Mouse (Mus musculus) bone marrow macrophage, adult 2 months (primary cell): ENCODE measurements around the gene Mocs2. TPM values are rescaled to one million over a fixed set of nuclear protein-coding genes. Genes with fewer than 3 reads are reported as not detected.

Source experiments
- H3K27ac ChIP-seq: 2 replicates; pipeline ENCODE4 v1.5.1; 2012; ENCODE audit warnings: low read depth, low read length; ENCODE audit not compliant: insufficient read depth
- H3K4me1 ChIP-seq: 2 replicates; pipeline ENCODE4 v1.6.1; 2012; ENCODE audit warnings: low read length; ENCODE audit not compliant: control insufficient read depth, insufficient read depth
- H3K4me3 ChIP-seq: 2 replicates; pipeline ENCODE4 v1.5.1; 2012; ENCODE audit warnings: mild to moderate bottlenecking, low read length, moderate library complexity; ENCODE audit not compliant: insufficient read depth
- CTCF ChIP-seq: IDR thresholded peaks from 2 replicates; pipeline ENCODE4 v1.5.1; 2012; ENCODE audit warnings: low read depth, mild to moderate bottlenecking, low read length, moderate library complexity
- POLR2A ChIP-seq: IDR thresholded peaks from 2 replicates; pipeline ENCODE4 v1.6.1; 2012; ENCODE audit warnings: mild to moderate bottlenecking, low read depth, low read length, borderline replicate concordance
- polyA plus RNA-seq: library from polyadenylated mRNA; stranded (reverse); fragments of >200 nt; gene quantifications from 2 replicates; pipeline ENCODE4 v1.2.4, GENCODE M21; 2012; ENCODE audit not compliant: missing spikeins, insufficient read depth, insufficient read length

Mocs2 gene
- polyA plus RNA-seq, 1 experiment: 49.9 TPM

DNA sequence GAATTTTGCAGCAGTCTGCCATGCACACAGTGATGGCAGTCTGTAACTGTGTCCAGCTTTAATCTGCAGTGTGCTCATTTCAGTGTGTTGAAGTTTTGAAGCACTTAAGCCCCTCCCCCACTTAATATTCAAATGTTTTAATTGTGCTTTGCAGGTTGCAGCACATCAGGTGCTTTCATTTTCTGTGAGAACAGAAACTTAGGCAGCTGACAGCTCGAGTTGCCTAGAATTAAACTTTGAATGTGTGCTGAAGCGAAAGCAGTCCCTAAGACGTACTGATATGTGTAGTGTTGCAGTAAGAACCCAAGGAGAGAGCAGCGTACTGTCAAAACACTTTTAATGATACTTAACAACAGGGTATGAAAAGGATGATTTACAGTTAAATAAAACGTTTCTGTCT, 14.7 kb downstream of the Mocs2 start:
- TF ChIP-seq POLR2A: no peak
- no peak for TF ChIP-seq CTCF
- Histone ChIP-seq H3K27ac (no peak overlapping the region), H3K4me1 (peaks cover 9% of the 10 kb centered on the region), H3K4me3 (no peak overlapping the region)

DNA sequence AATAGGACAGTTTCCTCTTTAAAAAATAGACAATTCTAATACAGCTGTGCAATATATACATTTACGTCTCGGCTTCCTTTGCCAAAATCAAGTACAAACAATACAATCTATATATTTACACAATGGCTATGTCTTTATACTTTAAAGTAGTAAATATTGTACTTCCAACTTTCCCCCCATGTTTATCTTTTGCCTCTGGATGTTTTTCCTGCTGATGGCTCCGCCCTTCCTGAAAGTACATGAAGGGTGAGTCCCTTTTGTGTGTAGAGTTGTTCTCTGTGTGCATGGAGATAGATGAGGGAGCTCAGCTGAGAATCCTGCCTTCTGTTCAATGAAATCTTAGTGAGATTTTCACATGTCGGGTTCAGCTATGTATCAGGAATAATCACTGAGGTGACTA, 15.3 kb downstream of the Mocs2 start:
- Histone ChIP-seq H3K4me3 (no peak overlapping the region), H3K27ac (no peak overlapping the region), H3K4me1 (peaks cover 9% of the 10 kb centered on the region)
- TF ChIP-seq POLR2A (no peak), CTCF (no peak)

DNA sequence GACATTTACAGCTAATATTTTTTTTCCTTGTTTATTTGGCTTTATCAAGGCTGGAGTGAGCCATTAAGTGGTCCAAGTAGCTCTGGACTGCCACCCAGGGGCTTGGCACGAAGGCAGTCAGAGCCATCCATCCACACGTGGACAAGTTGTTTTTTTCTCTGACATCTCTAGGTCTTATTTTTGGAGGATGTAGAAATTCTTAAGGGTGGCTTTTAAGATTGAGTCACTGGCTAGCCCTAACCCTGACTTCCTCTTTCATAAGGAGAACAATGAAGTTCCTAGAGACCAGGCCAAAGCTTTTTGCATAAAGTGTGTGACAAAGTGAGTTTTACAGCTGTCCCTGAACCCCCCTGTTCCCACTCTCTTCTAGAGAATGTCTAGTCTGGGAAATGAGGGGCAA, 16.5 kb downstream of the Mocs2 start:
- TF ChIP-seq CTCF (no peak), POLR2A (no peak)
- Histone ChIP-seq H3K27ac (peak overlapping the region; percentile 4; the same call in 1 of the 2 replicates), H3K4me3 (no peak overlapping the region), H3K4me1 (peaks cover 9% of the 10 kb centered on the region)

DNA sequence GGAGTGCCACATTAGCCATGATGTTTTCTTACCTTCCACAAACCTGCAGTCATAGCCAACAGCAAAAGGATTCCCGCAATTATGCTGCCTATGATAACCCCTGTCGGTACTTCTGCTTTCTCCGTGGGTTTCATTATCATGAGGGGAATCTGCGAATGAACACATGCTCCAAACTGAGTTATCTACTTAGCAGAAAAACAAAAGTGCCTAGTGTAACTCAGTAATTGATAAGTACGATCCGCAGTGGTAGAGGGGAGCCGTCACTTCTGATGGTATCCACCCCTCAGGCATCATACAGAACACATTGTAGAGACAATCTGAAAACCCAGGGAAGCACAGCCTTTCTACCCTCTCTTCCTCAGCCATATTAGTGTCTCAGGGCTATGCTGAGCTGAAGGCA, 19.0 kb downstream of the Mocs2 start:
- H3K4me3 ChIP-seq: no peak overlapping the region
- no peak overlapping the region for H3K27ac ChIP-seq
- peaks cover 9% of the 10 kb centered on the region for H3K4me1 ChIP-seq
- TF ChIP-seq CTCF (no peak), POLR2A (no peak)

DNA sequence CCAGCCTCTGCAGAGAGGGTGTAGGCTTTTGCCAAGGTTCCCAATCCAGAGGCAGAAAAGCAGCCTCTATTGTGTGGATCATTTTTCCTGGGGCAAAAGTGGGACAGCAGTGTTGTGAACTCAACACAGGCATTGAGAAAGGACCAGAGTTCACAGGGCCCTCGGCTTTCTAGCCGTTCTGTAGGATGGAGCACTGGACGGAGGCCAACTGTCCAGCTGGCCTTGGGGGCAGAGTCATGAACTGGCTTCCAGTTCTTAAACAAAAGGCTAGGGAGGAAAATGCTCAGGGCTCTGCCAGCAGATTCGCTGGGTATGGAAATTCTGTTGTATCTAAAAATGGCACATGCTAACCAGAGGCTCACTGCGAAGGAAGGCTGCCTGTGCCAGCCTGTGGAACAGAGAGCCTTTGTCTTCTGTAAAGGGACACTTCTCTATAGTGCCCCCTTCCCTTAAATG, 20.5 kb downstream of the Mocs2 start:
- Histone ChIP-seq H3K4me1 (peaks cover 9% of the 10 kb centered on the region), H3K27ac (no peak overlapping the region), H3K4me3 (no peak overlapping the region)
- TF ChIP-seq POLR2A: no peak
- no peak for TF ChIP-seq CTCF

DNA sequence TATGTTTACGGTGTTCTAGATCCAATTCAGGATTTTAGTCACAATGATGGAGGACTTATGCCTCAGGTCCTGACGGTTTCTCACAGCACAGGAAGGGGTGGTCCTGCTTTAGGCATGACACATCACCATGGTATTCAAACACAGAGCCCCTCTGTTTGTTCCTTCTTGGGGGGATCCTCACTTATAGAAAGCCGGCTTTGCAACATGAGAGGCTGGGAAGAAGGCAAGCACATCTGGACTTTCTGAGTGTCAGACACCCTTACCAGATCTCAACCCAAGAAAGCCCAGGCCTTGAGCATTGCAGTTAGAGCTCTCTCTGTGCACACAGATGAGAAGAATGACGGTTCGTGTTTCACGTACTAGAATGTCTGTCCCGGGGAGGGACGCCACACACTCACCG, 21.1 kb downstream of the Mocs2 start:
- Histone ChIP-seq H3K4me1 (peaks cover 8% of the 10 kb centered on the region), H3K4me3 (no peak overlapping the region)

DNA sequence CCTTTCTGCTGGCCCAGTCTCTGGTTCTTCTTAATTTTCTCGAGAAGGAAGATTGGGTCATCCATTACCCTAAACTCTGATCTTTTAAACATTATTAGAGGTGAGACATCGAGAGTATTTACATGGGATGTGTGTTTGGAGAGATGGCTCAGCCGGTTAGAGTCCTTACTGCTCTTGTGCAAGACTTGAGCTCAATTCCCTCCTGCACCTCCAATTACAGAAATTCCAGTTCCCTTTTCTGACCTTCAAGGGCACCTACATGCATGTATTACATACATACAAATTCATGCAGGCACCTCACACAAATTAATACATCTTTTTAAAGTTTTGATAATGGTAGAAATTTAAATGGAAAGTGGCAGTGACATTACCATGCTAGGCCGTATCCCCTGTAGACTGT, 22.5 kb downstream of the Mocs2 start:
- H3K4me1 ChIP-seq: no peaks in the 10 kb centered on the region
- TF ChIP-seq CTCF (no peak), POLR2A (no peak)
- H3K4me3 ChIP-seq: no peak overlapping the region
- no peak overlapping the region for H3K27ac ChIP-seq

More for the DNA sequence above, 21.1 kb downstream of the Mocs2 start:
- H3K27ac ChIP-seq: no peak overlapping the region
- no peak for TF ChIP-seq CTCF
- TF ChIP-seq POLR2A: no peak

DNA sequence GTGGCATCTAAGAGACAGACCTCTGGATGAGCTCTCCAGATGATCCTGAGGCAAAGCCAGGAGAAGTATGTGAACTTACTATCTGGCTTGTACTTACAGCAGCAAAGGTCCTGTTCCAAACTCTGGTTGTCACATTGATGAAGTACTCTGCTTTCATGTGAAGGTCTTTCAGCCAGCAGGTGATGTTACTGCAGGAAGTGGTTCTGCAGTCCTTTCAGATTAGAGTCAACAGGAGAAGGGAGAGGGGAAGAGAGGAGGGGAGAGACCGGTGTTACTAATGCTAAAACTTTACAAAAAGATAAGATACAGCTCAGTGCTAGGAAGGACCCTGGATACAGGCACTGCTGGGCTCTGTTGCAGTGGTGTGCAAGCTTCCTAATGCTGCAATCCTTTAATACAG, 25.3 kb downstream of the Mocs2 start:
- no peak overlapping the region for H3K4me3 ChIP-seq
- no peak overlapping the region for H3K27ac ChIP-seq
- no peaks in the 10 kb centered on the region for H3K4me1 ChIP-seq
- TF ChIP-seq CTCF (no peak), POLR2A (no peak)

DNA sequence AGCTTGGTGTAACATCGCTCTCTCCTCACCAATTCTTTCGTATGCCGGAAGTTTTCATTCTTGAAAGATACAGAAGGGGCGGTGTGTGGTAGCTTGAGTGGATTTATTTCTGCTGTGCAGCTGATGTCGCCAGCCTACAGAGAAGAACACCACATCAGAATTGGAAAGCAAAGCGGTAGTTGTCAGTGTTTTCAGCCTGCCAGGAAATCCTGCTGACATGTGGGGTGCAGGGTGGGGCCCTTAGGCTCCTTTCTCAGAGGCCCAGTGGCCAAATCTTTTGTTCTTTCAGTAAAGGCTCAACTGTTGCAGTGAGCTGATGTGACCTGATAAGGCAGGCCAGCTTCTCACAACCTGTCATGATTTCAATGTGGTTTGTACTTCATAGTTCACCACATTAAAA, 27.8 kb downstream of the Mocs2 start:
- no peak overlapping the region for H3K4me3 ChIP-seq
- no peaks in the 10 kb centered on the region for H3K4me1 ChIP-seq
- no peak for TF ChIP-seq CTCF
- no peak overlapping the region for H3K27ac ChIP-seq

DNA sequence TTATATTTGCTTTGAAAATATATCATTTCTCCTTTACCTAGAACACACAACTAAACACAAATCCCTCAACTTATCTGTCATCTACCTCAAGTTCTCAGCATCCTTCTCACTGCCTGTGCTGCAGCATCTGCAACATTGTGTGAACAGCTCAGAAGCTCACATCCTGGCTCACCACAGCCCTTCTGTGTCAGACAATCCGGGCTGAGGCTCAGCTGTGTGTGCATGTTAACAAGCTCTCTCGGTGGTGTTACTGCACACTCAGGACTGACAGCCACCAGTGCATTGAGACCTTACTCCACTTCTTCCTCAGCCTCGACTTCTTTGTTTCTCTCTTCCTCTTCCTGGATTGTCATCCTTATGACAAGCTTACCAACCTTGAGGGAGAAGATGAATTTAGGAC, 30.9 kb downstream of the Mocs2 start:
- no peak overlapping the region for H3K27ac ChIP-seq
- H3K4me1 ChIP-seq: no peaks in the 10 kb centered on the region
- TF ChIP-seq POLR2A (no peak), CTCF (no peak)
- no peak overlapping the region for H3K4me3 ChIP-seq

DNA sequence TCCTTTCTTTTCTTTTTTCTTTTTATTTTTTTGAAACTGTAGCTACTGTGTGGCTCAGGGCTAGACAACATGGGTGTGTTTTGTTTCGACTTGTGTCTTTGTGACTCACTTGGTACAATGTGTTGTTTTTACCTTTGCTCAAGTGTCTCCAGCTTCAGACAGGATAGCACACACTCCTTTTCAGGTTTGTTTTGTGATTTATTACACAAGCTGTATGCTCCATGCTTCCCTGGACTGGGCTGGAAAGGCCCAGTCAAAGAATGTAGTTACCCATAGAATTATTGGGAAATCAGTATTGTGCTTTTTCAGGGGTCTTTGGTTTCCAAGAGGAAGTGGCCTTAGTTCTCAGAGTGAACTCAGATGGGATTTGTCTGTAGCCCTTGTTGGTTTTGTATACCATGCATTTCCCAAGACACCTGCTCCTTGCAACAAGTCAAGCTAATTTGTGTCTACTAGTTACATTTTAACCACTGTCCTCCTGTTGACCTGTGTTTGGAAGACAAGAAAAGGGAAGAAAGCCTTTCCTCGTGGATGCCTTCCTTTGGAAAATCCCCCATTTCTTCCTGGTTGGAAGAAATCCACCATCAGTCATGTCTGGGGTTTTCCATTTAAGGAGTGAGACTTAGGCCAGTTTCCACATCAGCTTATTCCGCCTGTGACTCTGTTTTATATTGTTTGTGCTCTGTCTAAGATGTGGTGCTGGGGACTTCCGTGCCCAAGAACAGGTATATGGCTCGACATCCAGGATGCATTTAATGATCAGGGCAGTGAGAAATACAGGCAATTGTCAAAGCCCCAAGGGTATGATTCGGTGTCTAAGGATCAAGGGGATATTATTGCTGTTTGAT, 34.5 kb downstream of the Mocs2 start:
- no peak for TF ChIP-seq POLR2A
- TF ChIP-seq CTCF: no peak
- H3K27ac ChIP-seq: no peak overlapping the region
- H3K4me3 ChIP-seq: no peak overlapping the region
- no peaks in the 10 kb centered on the region for H3K4me1 ChIP-seq
